Mouse (Mus musculus) heart, embryonic 14.5 days (tissue): ENCODE data around the gene Slco4a1. TPM values are rescaled to one million over a fixed set of nuclear protein-coding genes. Genes with fewer than 3 reads are reported as not detected.

Source experiments
- ATAC-seq: fragments of 200-750 bp; cut with Nextera tagmentation; 2 replicates; pipeline ENCODE4 v1.8.0; 2017; ENCODE audit warnings: low read depth, moderate TSS enrichment; ENCODE audit not compliant: insufficient number of reproducible peaks, insufficient read depth, low FRiP score
- H3K27ac ChIP-seq, 2 experiments: fragments of 200-500 bp in 1 of 2; fragments of 300-500 bp in 1 of 2; sonication (generic) in 1 of 2; replicated peaks in 1 of 2; 2 replicates each; pipeline ENCODE4 v1.5.1; 2012 to 2014; ENCODE audit warnings: low read depth in 2 of 2, low read length in 2 of 2, control low read depth in 1 of 2, mild to moderate bottlenecking in 1 of 2, mixed read lengths in 1 of 2; ENCODE audit not compliant: control insufficient read depth in 1 of 2, insufficient read depth in 1 of 2
- H3K27me3 ChIP-seq: fragments of 300-500 bp; sonication (generic); 2 replicates; pipeline ENCODE4 v1.6.1; 2014; ENCODE audit warnings: mild to moderate bottlenecking, low read length, control low read depth; ENCODE audit not compliant: control insufficient read depth, insufficient read depth
- H3K36me3 ChIP-seq: fragments of 300-500 bp; sonication (generic); 2 replicates; pipeline ENCODE4 v1.6.1; 2014; ENCODE audit warnings: mild to moderate bottlenecking, control low read depth, low read length, mixed read lengths; ENCODE audit not compliant: control insufficient read depth, insufficient read depth
- H3K4me1 ChIP-seq, 2 experiments: fragments of 200-500 bp in 1 of 2; fragments of 300-500 bp in 1 of 2; sonication (generic) in 1 of 2; 2 replicates each; pipeline ENCODE4 v1.6.1; 2012 to 2014; ENCODE audit warnings: low read length in 2 of 2, control low read depth in 1 of 2, mixed read lengths in 1 of 2; ENCODE audit not compliant: control insufficient read depth in 2 of 2, insufficient read depth in 2 of 2
- H3K4me2 ChIP-seq: fragments of 300-500 bp; sonication (generic); 2 replicates; pipeline ENCODE4 v1.6.1; 2014; ENCODE audit warnings: mild to moderate bottlenecking, low read length
- H3K4me3 ChIP-seq, 2 experiments: fragments of 200-500 bp in 1 of 2; fragments of 300-500 bp in 1 of 2; sonication (generic) in 1 of 2; 2 replicates each; pipeline ENCODE4 v1.5.1; 2012 to 2014; ENCODE audit warnings: low read length in 2 of 2, mild to moderate bottlenecking in 2 of 2, control low read depth in 1 of 2, low read depth in 1 of 2, moderate library complexity in 1 of 2; ENCODE audit not compliant: control insufficient read depth in 1 of 2, insufficient read depth in 1 of 2
- H3K9ac ChIP-seq: fragments of 300-500 bp; sonication (generic); 2 replicates; pipeline ENCODE4 v1.6.1; 2014; ENCODE audit warnings: mild to moderate bottlenecking, low read length
- H3K9me3 ChIP-seq: fragments of 300-500 bp; sonication (generic); 2 replicates; pipeline ENCODE4 v1.6.1; 2016; ENCODE audit warnings: low read length, control low read depth; ENCODE audit not compliant: control insufficient read depth
- WGBS: fragments of 180-500 bp; shearing (Covaris S2); extraction: QIAGEN DNeasy Blood & Tissue Kit; methylation state at CpG from one replicate; pipeline ENCODE4 v1.1.7; 2014; 5-methylcytosine and 5-hydroxymethylcytosine counted together
- polyA plus RNA-seq: library from polyadenylated mRNA; unstranded; fragments of >200 nt; fragmentation: Nextera tagmentation; extraction: Ambion mirVana; gene quantifications from 2 replicates; pipeline ENCODE4 v1.2.1, GENCODE M21; 2014

Gene Slco4a1
- polyA plus RNA-seq: 0.26 TPM in 2 replicates

DNA sequence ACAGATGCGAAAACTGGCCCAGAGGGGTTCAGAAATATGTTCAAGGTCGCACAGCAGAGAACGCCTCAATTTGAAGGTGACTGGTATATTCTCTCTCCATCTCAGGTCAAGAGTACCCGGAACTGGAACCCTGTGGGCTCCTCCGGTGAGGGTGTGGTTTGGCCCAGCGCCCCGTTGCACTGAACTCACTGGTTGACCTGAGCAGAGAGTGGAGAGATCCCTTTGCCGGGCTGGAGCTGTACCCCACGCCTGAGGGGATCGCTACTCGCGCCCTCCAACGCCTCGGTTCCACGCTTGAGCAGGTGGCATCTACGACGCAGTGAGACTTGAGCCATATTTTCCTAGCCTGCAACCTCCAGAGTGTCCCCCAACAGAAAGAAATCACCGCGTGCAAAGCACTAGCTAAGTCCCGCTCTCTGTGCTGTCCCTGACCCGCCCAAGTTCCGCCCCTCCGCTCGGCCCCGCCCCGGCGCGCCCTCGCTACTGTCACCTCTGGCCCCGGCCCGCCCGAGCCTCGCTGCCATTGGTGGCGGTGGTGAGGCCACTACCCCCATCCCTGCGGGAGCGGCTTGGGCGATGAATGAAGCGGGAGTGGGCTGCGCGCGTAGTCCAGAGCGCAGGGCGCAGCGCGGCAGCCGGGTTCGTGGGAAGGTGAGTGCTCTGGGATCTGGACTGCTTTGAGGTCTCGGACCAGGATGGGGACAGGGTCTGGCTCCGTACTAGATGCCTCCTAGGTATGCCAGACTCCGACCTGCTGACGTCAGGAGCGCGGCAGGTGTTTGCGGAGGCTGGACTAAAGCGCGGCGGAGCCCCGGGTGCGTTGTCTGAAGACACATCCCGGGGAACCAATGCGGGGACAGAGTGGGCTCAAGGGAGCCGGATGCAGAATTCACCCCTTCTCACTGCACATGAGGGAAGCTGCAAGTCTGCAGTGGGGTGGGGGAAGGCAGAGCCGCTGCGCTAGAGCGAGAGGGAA is at the start of gene Slco4a1:
Slco4a1 (plus strand) TSS at position 523 of the 976 bp plus-strand sequence.
- peak; percentile 87 for ATAC-seq
- Histone ChIP-seq H3K4me3 (peak within 1 kb of the TSS; percentile 44 to 49), H3K4me1 (peaks cover 5 to 6% of the 10 kb centered on the region in 2 experiments; a peak in 2 of 4 replicates), H3K9ac (peak within 1 kb of the TSS; percentile 59), H3K27ac (no peak within 1 kb of the TSS), H3K4me2 (peak within 1 kb of the TSS; percentile 98), H3K36me3 (no peaks in the 10 kb centered on the region), H3K27me3 (peaks cover 26% of the 10 kb centered on the region), H3K9me3 (no peaks in the 10 kb centered on the region)
- 2% methylated on average over 64 of the region's 65 CpGs for WGBS

DNA sequence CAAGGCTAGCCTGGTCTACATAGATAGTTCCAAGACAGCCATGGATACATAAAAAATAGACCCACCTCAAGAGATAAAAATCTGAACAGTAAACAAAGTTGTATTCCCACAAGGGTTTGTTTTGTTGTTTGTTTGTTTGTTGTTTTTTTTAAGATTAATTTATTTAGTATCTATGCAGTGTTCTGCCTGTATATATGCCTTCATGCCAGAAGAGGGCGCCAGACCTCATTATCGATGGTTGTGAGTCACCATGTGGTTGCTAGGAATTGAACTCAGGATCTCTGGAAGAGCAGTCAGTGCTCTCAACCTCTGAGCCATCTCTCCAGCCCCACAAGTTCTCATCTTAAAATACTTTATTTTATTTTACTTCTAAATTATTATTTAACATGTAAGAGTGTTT is 47.6 kb upstream of the Slco4a1 start:
- 17% methylated on average over 2 of the region's 2 CpGs for WGBS
- H3K9me3 ChIP-seq: no peaks in the 10 kb centered on the region
- ATAC-seq: no peak

GRCm38 (mm10) chr2:180410432-180410831 is 45.6 kb upstream of the Slco4a1 start:
- ATAC-seq: no peak
- H3K36me3 ChIP-seq: no peaks in the 10 kb centered on the region
- 57% methylated on average over 8 of the region's 8 CpGs for WGBS

More for the DNA sequence above, 47.6 kb upstream of the Slco4a1 start:
- H3K4me2 ChIP-seq: no peak overlapping the region
- no peak overlapping the region for H3K27ac ChIP-seq
- H3K9ac ChIP-seq: no peak overlapping the region
- no peaks in the 10 kb centered on the region; the same call in 1 of the 2 replicates for H3K27me3 ChIP-seq
- no peak overlapping the region for H3K4me3 ChIP-seq
- H3K4me1 ChIP-seq: no peaks in the 10 kb centered on the region
- H3K36me3 ChIP-seq: no peaks in the 10 kb centered on the region

DNA sequence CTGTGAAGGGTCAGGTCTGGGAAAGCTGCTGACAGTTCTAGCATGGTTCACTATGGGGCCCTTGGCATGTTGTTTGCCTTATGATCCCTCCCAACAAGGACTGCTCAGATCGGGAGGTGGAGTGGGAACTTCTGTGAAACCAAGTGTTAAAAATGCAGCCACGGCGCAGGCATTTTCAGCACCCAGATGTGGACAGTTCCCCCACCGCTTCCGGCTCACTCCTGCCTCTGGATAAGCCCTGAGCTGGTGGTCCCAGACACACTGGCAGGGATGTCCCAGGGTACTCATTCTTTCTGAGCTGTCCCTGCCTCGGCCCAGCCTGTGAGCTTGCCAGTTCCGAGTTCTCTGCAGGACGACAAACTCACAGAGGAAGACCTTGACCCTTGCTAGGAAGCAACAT is 45.0 kb upstream of the Slco4a1 start:
- no peak for ATAC-seq
- Histone ChIP-seq H3K9me3 (no peaks in the 10 kb centered on the region), H3K27ac (no peak overlapping the region), H3K4me2 (no peak overlapping the region), H3K9ac (no peak overlapping the region), H3K27me3 (peaks cover 5% of the 10 kb centered on the region; the same call in 1 of the 2 replicates), H3K4me1 (no peaks in the 10 kb centered on the region), H3K36me3 (no peaks in the 10 kb centered on the region), H3K4me3 (no peak overlapping the region)
- 7% methylated on average over 8 of the region's 8 CpGs for WGBS

More at GRCm38 (mm10) chr2:180410432-180410831, 45.6 kb upstream of the Slco4a1 start:
- Histone ChIP-seq H3K9ac (no peak overlapping the region), H3K27me3 (peaks cover 5% of the 10 kb centered on the region; the same call in 1 of the 2 replicates), H3K4me3 (no peak overlapping the region), H3K27ac (no peak overlapping the region), H3K4me2 (no peak overlapping the region), H3K9me3 (no peaks in the 10 kb centered on the region), H3K4me1 (no peaks in the 10 kb centered on the region)

- no peak for ATAC-seq
- Histone ChIP-seq H3K4me1 (no peaks in the 10 kb centered on the region), H3K4me2 (no peak overlapping the region), H3K27ac (no peak overlapping the region), H3K4me3 (no peak overlapping the region), H3K36me3 (no peaks in the 10 kb centered on the region), H3K9ac (no peak overlapping the region), H3K27me3 (peaks cover 5% of the 10 kb centered on the region; the same call in 1 of the 2 replicates), H3K9me3 (no peaks in the 10 kb centered on the region)
- 61% methylated on average over 3 of the region's 3 CpGs for whole genome bisulfite sequencing
These were observed 40.4 kb upstream of the Slco4a1 start for GRCm38 (mm10) chr2:180415627-180416026.

GRCm38 (mm10) chr2:180417731-180418130 is 38.3 kb upstream of the Slco4a1 start:
- Histone ChIP-seq H3K27ac (no peak overlapping the region), H3K27me3 (peaks cover 5% of the 10 kb centered on the region; the same call in 1 of the 2 replicates), H3K4me1 (no peaks in the 10 kb centered on the region), H3K4me2 (no peak overlapping the region), H3K4me3 (no peak overlapping the region), H3K9me3 (no peaks in the 10 kb centered on the region), H3K9ac (no peak overlapping the region), H3K36me3 (no peaks in the 10 kb centered on the region)
- no peak for ATAC-seq
- WGBS: 12% methylated on average over 9 of the region's 9 CpGs

- no peak for ATAC-seq
- Histone ChIP-seq H3K4me1 (no peaks in the 10 kb centered on the region), H3K36me3 (no peaks in the 10 kb centered on the region), H3K4me3 (no peak overlapping the region), H3K9ac (no peak overlapping the region), H3K9me3 (no peaks in the 10 kb centered on the region), H3K27me3 (peaks cover 3% of the 10 kb centered on the region; the same call in 1 of the 2 replicates), H3K4me2 (no peak overlapping the region), H3K27ac (no peak overlapping the region)
- 72% methylated on average over 3 of the region's 3 CpGs for WGBS
These were observed 35.4 kb upstream of the Slco4a1 start for GRCm38 (mm10) chr2:180420641-180421040.
